Mouse (Mus musculus): Measurements from ENCODE around the gene Impad1.
A peak's percentile ranks its signal among the peaks of the same experiment; 100 is the strongest.

Impad1 gene

GRCm38 (mm10) chr4:4792992-4793834 lies at the start of gene Impad1:
TSS of gene Impad1 (minus strand) at chr4:4793355.
- DNase-seq (ENCODE audit: low spot score), result peak; percentile 83

GRCm38 (mm10) chr4:4840145-4840544 lies 47.0 kb upstream of the Impad1 start:
- DNase-seq (ENCODE audit: low spot score), result peak; percentile 1

- no peak for DNase-seq (ENCODE audit: low spot score)
These were observed 40.7 kb upstream of the Impad1 start for GRCm38 (mm10) chr4:4833789-4834295.

GRCm38 (mm10) chr4:4828131-4828530 lies 35.0 kb upstream of the Impad1 start:
- DNase-seq (ENCODE audit: low spot score), result no peak

- no peak for DNase-seq (ENCODE audit: low spot score)
These were observed 29.0 kb upstream of the Impad1 start for GRCm38 (mm10) chr4:4822119-4822518.

- DNase-seq (ENCODE audit: low spot score), result no peak
These were observed 789 bp downstream of the Impad1 start for GRCm38 (mm10) chr4:4792141-4792991.

- DNase-seq (ENCODE audit: low spot score), result no peak
These were observed 2.0 kb downstream of the Impad1 start for GRCm38 (mm10) chr4:4791180-4791579.

GRCm38 (mm10) chr4:4785169-4785568 lies 8.0 kb downstream of the Impad1 start:
- DNase-seq (ENCODE audit: low spot score), result no peak

GRCm38 (mm10) chr4:4784305-4784704 lies 8.8 kb downstream of the Impad1 start:
- DNase-seq (ENCODE audit: low spot score), result no peak

- DNase-seq (ENCODE audit: low spot score), result no peak
These were observed 9.5 kb downstream of the Impad1 start for GRCm38 (mm10) chr4:4783686-4783957.

GRCm38 (mm10) chr4:4782882-4783685 lies 10.1 kb downstream of the Impad1 start:
- DNase-seq (ENCODE audit: low spot score), result no peak

GRCm38 (mm10) chr4:4779265-4779770 lies 13.8 kb downstream of the Impad1 start:
- DNase-seq (ENCODE audit: low spot score), result no peak

GRCm38 (mm10) chr4:4771523-4772114 lies 21.5 kb downstream of the Impad1 start:
- DNase-seq (ENCODE audit: low spot score), result no peak

GRCm38 (mm10) chr4:4765806-4766205 lies 27.3 kb downstream of the Impad1 start:
- no peak for DNase-seq (ENCODE audit: low spot score)

- no peak for DNase-seq (ENCODE audit: low spot score)
These were observed 34.8 kb downstream of the Impad1 start for GRCm38 (mm10) chr4:4758376-4758775.

- no peak for DNase-seq (ENCODE audit: low spot score)
These were observed 63.7 kb downstream of the Impad1 start for GRCm38 (mm10) chr4:4729427-4729826.

- DNase-seq (ENCODE audit: low spot score), result no peak
These were observed 66.8 kb downstream of the Impad1 start for GRCm38 (mm10) chr4:4726241-4726776.

- no peak for DNase-seq (ENCODE audit: low spot score)
These were observed 69.3 kb downstream of the Impad1 start for GRCm38 (mm10) chr4:4723821-4724220.

- DNase-seq (ENCODE audit: low spot score), result no peak
These were observed 71.1 kb downstream of the Impad1 start for GRCm38 (mm10) chr4:4722081-4722480.

GRCm38 (mm10) chr4:4717763-4718347 lies 75.3 kb downstream of the Impad1 start:
- DNase-seq (ENCODE audit: low spot score), result peak; percentile 22
